Mouse (Mus musculus): ENCODE data around the gene Emcn.
A peak's percentile ranks its signal among the peaks of the same experiment; 100 is the strongest.

The Emcn gene

GRCm38 (mm10) chr3:137340938-137341337 is at the start of gene Emcn:
Gene Emcn, plus strand, starts transcription at chr3:137341067.
- no peak for DNase-seq

GRCm38 (mm10) chr3:137293174-137293591 is 47.7 kb upstream of the Emcn start:
- DNase-seq = no peak

- DNase-seq = no peak
Measured at GRCm38 (mm10) chr3:137298230-137298629, 42.6 kb upstream of the Emcn start.

- no peak for DNase-seq
Measured at GRCm38 (mm10) chr3:137300210-137300609, 40.7 kb upstream of the Emcn start.

GRCm38 (mm10) chr3:137301195-137301594 is 39.7 kb upstream of the Emcn start:
- DNase-seq = no peak

- no peak for DNase-seq
Measured at GRCm38 (mm10) chr3:137302804-137303203, 38.1 kb upstream of the Emcn start.

- DNase-seq = no peak
Measured at GRCm38 (mm10) chr3:137309959-137310358, 30.9 kb upstream of the Emcn start.

- no peak for DNase-seq
Measured at GRCm38 (mm10) chr3:137312540-137312939, 28.3 kb upstream of the Emcn start.

GRCm38 (mm10) chr3:137313775-137314362 is 27.0 kb upstream of the Emcn start:
- no peak for DNase-seq

- DNase-seq = peak in 1 of 2 experiments; percentile 21
Measured at GRCm38 (mm10) chr3:137318371-137318770, 22.5 kb upstream of the Emcn start.

GRCm38 (mm10) chr3:137319950-137320349 is 20.9 kb upstream of the Emcn start:
- no peak for DNase-seq

GRCm38 (mm10) chr3:137322304-137322703 is 18.6 kb upstream of the Emcn start:
- DNase-seq = peak; percentile 5 to 24

GRCm38 (mm10) chr3:137329898-137330297 is 11.0 kb upstream of the Emcn start:
- no peak for DNase-seq

GRCm38 (mm10) chr3:137330950-137331349 is 9.9 kb upstream of the Emcn start:
- DNase-seq = no peak

GRCm38 (mm10) chr3:137332531-137332930 is 8.3 kb upstream of the Emcn start:
- no peak for DNase-seq

- DNase-seq = peak; percentile 28 to 36
Measured at GRCm38 (mm10) chr3:137335957-137336356, 4.9 kb upstream of the Emcn start.

- no peak for DNase-seq
Measured at GRCm38 (mm10) chr3:137343446-137343845, 2.6 kb downstream of the Emcn start.

GRCm38 (mm10) chr3:137351882-137352281 is 11.0 kb downstream of the Emcn start:
- DNase-seq = no peak

- DNase-seq = no peak
Measured at GRCm38 (mm10) chr3:137356697-137357096, 15.8 kb downstream of the Emcn start.

- peak; percentile 26 to 60 for DNase-seq
Measured at GRCm38 (mm10) chr3:137367123-137367825, 26.4 kb downstream of the Emcn start.

GRCm38 (mm10) chr3:137367826-137368325 is 27.0 kb downstream of the Emcn start:
- DNase-seq = peak; percentile 98 to 99

GRCm38 (mm10) chr3:137372854-137373253 is 32.0 kb downstream of the Emcn start:
- DNase-seq = no peak

GRCm38 (mm10) chr3:137382311-137382710 is 41.4 kb downstream of the Emcn start:
- no peak for DNase-seq

- DNase-seq = no peak
Measured at GRCm38 (mm10) chr3:137395588-137395987, 54.7 kb downstream of the Emcn start.
